Mouse (Mus musculus): ENCODE data around the gene Procr.

Procr gene

DNA sequence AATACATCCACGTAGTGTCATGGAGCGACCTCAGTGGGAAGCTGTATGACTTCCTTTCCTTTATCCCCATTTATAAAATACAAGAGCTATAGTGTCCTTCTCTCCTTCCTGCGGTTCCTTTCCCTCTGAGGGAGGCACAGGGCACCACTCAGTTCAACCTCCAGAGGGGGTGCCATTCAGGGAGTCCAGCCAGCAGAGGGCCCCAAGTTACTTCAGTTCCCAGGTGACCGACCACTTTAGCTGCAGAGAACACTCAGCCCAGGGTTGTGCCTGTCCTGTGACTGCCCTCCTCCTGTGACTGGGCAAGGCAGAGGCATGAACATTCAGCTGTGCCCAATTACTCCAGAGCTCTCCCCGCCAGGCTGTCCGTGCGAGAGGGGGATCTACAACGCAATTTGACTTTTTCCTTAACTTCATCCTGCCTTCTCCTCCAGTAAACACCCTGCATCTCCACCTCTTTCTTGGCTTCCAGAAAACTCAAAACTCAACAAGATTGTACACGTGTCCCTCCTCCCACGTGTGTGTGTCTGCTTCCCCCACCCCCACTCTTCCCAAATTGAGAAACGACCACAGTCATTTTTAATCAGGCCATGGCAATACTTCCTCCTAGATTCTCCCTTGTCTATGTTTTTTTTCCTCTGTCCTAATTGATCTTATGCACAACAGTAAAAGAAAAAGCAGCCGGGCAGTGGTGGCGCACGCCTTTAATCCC is 6.1 kb downstream of the Procr start:
- no peak for DNase-seq

- DNase-seq = no peak
Measured at GRCm38 (mm10) chr2:155764679-155765418, 13.9 kb downstream of the Procr start.

- DNase-seq = no peak
Measured at GRCm38 (mm10) chr2:155773664-155774063, 22.7 kb downstream of the Procr start.

DNA sequence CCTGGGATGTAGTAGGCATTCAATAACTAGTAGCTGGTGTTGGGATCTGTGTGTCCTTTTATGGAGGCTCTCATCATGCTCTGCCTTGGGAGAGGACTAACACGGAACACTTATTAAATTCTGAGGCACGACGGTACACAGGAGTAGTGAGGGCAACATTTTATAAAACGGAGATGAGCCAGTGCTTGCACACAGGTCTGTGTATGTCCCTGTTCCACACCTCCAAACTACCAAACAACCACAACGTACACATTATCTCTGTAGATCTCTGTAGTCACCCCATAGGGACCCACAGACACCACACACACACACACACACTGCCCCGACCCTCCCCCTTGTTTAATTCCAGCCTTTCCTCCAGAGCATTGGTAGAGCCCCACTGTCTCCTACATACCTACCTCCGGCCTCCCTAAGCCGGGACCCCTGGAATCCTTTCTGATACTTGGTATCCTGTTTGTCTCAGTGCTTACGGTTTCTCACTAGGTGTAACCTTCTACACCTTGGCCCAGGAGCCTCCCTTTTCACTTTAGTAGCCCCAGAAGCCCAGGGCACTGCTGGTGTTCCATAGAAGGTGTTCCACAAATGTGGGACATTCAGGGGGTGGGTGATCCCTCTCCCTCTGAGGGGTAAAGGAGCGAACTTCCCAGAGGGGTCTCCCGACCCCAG is 23.5 kb downstream of the Procr start:
- no peak for DNase-seq

DNA sequence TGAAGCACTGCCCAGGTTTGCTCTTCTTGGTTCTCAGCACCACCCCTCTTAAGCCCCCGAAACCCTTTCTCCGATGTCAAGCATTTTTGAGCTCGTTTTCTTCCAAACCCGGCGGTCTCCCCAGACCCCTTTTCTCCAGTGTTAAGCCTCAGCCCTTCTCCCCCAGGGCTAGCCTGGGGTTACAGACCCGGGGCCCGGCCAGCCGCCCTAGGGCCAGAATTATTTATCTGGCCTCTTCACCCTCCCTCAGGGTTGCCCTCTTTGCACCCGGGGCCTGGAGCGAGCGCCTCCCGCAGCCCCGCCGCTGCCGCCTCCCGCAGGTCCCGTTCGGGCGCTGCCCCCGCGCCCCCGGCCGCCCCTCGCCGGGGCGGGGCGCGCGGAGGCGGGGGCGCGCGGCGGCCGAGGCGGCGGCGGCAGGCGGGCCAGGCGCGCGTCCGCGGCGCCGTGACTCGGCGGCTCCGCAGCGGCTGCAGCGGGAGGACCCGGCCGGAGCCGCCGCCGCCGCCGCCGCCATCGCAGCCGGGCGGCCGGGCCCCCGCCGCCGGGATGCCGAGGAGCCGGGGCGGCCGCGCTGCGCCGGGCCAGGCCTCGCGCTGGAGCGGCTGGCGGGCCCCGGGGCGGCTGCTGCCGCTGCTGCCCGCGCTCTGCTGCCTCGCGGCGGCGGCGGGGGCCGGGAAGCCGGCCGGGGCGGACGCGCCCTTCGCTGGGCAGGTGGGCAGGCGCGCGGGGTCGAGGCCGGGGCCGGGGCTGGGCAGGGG is 24.2 kb downstream of the Procr start, which contains the start of gene Mmp24:
TSS of gene Mmp24 (plus strand) at position 416 of the 758 bp plus-strand sequence.
- no peak for DNase-seq

DNA sequence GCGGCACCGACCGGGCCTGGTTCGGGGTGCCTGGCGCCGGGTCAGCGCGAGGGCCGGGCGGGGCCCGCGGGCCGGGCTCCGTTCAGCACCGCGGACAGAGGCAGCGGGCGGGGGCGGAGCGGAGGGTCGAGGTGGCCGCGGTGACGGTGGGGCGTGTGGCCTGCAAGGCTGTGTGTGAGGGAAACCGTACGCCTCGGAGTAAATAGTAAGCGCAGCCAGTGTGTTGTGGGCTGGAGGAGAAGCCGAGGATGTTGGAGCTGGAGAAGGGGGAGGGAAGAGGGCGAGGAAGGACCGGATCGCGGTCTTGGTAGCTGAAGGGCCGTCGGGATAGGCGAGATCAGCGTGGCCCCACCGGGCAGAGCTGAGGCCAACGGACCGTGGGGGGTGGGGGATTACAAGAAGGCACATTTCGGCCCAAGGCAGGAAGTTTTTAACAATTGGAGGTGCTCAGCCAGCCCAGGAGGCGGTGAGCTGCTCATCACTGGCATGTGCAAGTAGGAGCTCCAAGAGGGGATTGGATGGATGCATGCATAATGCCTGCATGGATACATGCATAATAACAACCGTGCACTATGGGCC is 24.9 kb downstream of the Procr start:
- DNase-seq = peak; percentile 22

- DNase-seq = no peak
Measured at GRCm38 (mm10) chr2:155776824-155777687, 26.1 kb downstream of the Procr start.

DNA sequence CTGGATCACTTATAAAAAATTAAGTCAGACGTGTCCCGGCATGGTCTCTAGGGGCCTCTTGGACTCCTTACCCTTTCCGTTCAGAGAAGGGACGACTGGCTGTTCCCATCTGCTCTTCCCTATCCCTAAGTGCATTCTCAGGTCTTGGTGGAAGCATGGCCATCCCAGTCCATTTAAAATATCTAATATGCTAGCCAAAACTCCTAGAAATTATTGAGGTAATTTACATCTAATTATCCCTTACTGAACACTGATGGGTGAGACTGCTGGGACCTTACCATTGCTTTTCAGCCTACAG is 26.7 kb downstream of the Procr start:
- no peak for DNase-seq

DNA sequence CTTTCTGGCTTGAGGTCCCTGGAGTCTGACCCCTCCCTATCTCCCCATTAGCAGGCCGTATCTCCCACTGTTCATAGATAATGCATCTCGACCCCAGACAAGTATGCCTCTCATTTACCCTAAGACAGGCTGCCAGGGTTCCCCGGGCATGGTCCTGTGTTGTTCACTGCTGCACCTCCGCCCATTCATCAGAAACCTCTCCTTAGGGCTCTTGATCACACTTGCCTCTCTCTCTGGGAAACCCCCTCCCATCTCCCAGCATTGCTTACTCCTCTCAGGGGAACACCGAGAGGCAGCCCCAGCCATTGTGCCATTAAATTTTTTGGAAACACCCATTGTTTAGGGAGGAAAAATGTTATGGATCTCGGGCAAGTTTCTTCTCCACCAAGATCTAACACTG is 27.1 kb downstream of the Procr start:
- no peak for DNase-seq

DNA sequence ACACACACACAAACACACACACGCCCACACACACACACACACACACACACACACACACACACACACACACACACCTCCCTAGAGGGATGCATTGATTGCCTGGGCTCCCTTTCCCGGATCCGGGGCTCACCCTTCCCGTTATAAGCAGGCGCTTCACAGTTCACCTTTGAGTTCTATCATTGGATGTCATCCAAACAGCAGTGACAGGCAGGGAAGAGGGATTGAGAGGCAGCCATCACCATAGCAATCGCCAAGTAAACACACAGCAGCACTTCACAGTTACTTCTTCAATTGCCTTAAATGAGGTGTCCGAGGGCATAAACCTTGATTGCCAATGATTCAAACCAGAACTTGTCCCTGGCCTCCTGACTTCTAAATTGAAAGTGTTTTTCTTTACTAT is 28.1 kb downstream of the Procr start:
- no peak for DNase-seq

DNA sequence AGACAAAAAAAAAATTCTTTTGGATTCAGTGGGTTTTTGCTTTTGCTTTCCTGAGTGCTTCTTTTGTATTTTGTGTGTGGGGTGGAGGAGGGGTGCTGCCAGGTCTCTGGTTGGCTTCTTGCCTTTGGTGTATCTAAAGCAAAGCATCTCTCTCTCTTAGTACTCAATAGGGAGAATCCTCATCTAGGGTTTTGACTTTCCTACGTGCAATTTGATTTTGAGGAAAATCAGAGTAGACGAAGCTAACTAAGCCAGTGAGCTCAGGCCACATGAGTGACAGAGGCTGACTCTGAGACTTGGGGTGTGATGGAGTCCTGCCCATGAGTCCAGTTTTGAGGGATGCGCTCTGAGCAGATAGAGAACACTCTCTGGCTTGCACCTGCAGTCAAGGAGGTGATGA is 28.6 kb downstream of the Procr start:
- DNase-seq = no peak

DNA sequence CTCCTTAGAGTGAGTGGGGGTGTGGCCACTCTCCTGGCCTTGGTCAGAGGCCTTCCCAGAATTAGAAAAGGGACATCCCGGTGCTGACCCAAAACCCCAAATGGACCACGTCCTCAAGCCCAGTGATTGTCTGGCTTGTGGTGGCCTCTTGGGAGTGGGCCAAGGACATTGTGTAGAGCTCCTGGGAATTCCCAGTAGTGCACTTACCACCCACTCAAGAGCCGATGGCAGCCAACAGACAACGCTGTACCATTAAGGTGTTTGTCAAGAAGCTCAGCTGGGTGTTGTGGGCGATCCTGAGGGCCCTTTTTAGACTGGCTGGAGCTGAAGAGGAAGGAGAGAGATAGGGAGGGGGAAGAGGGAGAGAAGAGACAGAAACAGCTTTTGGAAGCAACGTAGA is 33.6 kb downstream of the Procr start:
- no peak for DNase-seq

DNA sequence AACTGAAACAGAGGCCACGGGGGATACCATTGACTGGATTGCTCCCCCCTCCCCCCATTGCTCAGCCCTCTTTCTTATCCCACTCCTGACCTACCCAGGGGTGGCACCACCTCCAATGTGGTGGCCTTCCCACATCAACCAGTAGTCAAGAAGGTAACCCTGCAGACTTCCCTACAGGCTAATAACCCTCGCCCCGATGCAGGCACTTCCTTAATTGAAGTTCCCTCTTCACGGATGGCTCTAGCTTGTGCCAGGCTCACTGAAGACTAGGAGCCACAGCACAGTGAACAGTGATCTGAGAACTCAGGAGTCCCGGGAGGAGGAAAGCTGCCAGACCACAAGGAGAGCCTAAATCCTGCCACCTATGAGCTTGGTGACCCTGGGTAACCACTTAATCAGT is 36.0 kb downstream of the Procr start:
- DNase-seq = no peak

GRCm38 (mm10) chr2:155787949-155788931 is 37.3 kb downstream of the Procr start:
- DNase-seq = no peak

- no peak for DNase-seq
Measured at GRCm38 (mm10) chr2:155792899-155793298, 42.0 kb downstream of the Procr start.

DNA sequence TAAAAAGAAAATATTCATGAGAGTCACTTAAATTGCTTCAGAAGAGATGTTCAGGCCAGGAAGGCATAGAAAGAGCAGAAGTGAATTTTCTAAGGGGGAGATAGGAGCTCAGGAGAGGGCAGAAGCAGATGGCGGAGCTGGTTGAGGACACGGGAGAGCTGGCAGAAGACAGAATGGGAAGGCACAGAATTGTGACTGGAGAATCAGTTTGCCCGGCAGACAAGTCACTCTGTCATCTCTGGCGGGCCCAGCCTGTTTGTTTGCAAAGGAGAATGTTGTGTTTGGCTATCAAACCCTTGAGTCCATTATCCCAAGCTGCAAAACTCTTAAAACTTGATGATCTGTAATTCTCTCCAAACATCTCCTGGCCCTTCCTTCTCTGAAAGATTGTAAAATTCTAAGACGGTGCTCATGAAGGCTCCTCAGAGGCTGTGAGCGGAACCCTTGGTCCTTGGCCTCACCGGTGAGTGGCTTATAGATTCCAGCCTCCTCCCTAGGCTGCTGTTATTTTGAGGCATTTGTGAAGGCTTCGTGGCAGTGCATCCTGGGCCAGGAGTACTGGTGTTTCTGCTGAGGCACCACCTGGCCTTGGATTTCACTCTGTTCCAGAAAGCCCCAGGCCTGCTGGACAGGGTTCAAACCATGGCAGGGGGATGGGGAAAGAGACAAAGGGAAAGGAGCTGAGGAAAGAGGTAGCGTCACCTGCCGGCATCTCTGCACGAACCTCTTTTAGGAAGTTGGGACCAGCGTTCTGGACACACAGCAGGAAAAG is 43.9 kb downstream of the Procr start:
- DNase-seq = no peak

- DNase-seq = no peak
Measured at GRCm38 (mm10) chr2:155798613-155799012, 47.7 kb downstream of the Procr start.

DNA sequence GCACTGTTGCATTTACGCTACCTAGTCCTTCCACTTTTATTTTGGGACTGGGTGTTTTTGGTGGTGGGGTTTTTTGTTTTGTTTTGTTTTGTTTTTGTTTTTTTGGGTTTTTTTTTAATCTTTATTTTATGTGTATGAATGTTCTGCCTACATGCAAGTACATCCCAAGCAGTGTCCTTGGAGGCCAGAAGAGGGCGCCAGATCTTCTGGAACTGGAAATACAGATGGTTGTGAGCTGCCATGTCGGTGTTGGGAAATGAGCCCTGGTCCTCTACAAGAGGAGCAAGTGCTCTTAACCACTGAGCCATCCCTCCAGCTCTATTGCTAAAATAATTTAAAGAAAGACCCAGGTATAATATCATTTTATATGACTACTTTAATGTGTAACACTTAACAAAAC is 51.8 kb downstream of the Procr start:
- DNase-seq = no peak

GRCm38 (mm10) chr2:155804053-155804452 is 53.1 kb downstream of the Procr start:
- no peak for DNase-seq
